Mouse (Mus musculus) stomach, postnatal 0 days (tissue): ENCODE measurements around the gene Fbxl21. TPM values are rescaled to one million over a fixed set of nuclear protein-coding genes. Genes with fewer than 3 reads are reported as not detected.
A peak's percentile ranks its signal among the peaks of the same experiment; 100 is the strongest.

ENCODE experiments used
- ATAC-seq: fragments of 200-750 bp; cut with Nextera tagmentation; 2 replicates; pipeline ENCODE4 v1.8.0; 2017; ENCODE audit not compliant: low FRiP score, low TSS enrichment
- DNase-seq: peaks from one replicate; pipeline ENCODE4 v3.0.0-alpha.2; 2016; ENCODE audit warnings: low spot score
- H3K27ac ChIP-seq: fragments of 300-500 bp; sonication (generic); replicated peaks from 2 replicates; pipeline ENCODE4 v1.5.1; 2014; ENCODE audit warnings: mild to moderate bottlenecking, control low read depth
- H3K27me3 ChIP-seq: fragments of 300-500 bp; sonication (generic); 2 replicates; pipeline ENCODE4 v1.6.1; 2014; ENCODE audit warnings: low read length; ENCODE audit not compliant: control insufficient read depth, insufficient read depth
- H3K36me3 ChIP-seq: fragments of 300-500 bp; sonication (generic); 2 replicates; pipeline ENCODE4 v1.6.1; 2014; ENCODE audit warnings: low read length, mixed read lengths; ENCODE audit not compliant: control insufficient read depth, insufficient read depth
- H3K4me1 ChIP-seq: fragments of 300-500 bp; sonication (generic); replicated peaks from 2 replicates; pipeline ENCODE4 v1.6.1; 2014; ENCODE audit warnings: antibody characterized with exemption; ENCODE audit not compliant: control insufficient read depth, insufficient read depth
- H3K4me2 ChIP-seq: fragments of 300-500 bp; sonication (generic); replicated peaks from 2 replicates; pipeline ENCODE4 v1.6.1; 2014; ENCODE audit warnings: low read depth, mild to moderate bottlenecking, control low read depth, moderate library complexity
- H3K4me3 ChIP-seq: fragments of 300-500 bp; sonication (generic); 2 replicates; pipeline ENCODE4 v1.5.1; 2014; ENCODE audit warnings: low read depth, low read length, control low read depth
- H3K9ac ChIP-seq: fragments of 300-500 bp; sonication (generic); 2 replicates; pipeline ENCODE4 v1.6.1; 2014; ENCODE audit warnings: mild to moderate bottlenecking, low read length, control low read depth, mixed read lengths
- H3K9me3 ChIP-seq: fragments of 300-500 bp; sonication (generic); 2 replicates; pipeline ENCODE4 v1.6.1; 2016; ENCODE audit warnings: low read length; ENCODE audit not compliant: control insufficient read depth
- CTCF ChIP-seq: IDR thresholded peaks from 2 replicates; pipeline ENCODE4 v1.5.1; 2016; ENCODE audit warnings: antibody characterized with exemption, low read depth, mild to moderate bottlenecking, moderate library complexity
- EP300 ChIP-seq: optimal IDR thresholded peaks from 2 replicates; pipeline ENCODE3; 2016; ENCODE audit warnings: antibody characterized with exemption
- WGBS: fragments of 180-500 bp; shearing (Covaris S2); extraction: QIAGEN DNeasy Blood & Tissue Kit; methylation state at CpG from one replicate; pipeline ENCODE4 v1.1.7; 2014; 5-methylcytosine and 5-hydroxymethylcytosine counted together
- polyA plus RNA-seq: library from polyadenylated mRNA; unstranded; fragments of >200 nt; fragmentation: Nextera tagmentation; extraction: Ambion mirVana; gene quantifications from 2 replicates; pipeline ENCODE4 v1.2.1, GENCODE M21; 2015

The Fbxl21 gene
- polyA plus RNA-seq, 1 experiment from 2014 or later: 1.2 TPM

DNA sequence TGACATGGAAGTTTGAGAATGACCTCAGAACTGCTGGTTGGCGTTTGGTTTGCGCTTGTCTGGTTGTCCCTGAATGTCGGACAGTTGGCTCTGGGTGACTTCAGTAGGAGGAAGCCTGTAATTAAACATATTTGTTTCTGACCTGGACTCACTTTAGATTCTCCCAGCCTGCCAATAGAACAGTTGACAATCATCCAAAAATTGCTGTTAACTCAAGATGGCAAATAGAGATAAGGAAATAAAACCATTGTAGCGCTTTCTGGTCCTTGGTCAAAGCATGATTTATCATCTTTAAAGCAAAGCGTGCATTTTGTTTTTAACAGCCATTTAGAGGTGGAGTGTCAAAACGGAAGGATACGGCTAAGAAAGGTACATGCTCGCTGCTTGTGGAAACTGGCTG, 49.4 kb downstream of the Fbxl21 start:
- DNase-seq (no peak), ATAC-seq (no peak)
- 46% methylated on average over 8 of the region's 8 CpGs for WGBS
- Histone ChIP-seq H3K4me3 (no peak overlapping the region), H3K9me3 (no peaks in the 10 kb centered on the region), H3K4me1 (no peaks in the 10 kb centered on the region), H3K27ac (no peak overlapping the region), H3K27me3 (no peaks in the 10 kb centered on the region), H3K4me2 (no peak overlapping the region), H3K36me3 (no peaks in the 10 kb centered on the region), H3K9ac (no peak overlapping the region)
- no peak for TF ChIP-seq EP300
- no peak for TF ChIP-seq CTCF

DNA sequence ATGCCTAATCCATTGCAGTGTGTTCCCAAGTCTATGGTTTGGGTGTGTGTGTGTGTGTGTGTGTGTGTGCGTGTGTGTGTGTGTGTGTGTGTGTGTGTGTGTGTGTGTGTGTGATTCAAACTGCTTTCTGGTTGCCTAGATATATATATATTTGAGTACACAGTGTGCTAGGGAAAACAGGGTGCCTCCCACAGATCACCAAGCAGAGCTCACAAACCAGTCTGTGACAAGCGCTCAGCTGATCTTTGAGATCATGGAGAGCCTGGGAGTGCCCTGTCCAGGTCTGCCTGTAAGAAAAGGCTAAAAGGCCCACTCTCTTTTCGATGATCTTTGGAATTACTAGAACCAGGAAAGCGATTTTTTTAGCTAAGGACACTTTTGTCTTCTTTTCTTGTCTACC, 52.8 kb downstream of the Fbxl21 start:
- Histone ChIP-seq H3K27ac (peak overlapping the region; percentile 90; the same call in 1 of the 2 replicates), H3K4me3 (no peak overlapping the region), H3K9ac (no peak overlapping the region), H3K4me2 (no peak overlapping the region), H3K36me3 (no peaks in the 10 kb centered on the region), H3K4me1 (no peaks in the 10 kb centered on the region), H3K9me3 (no peaks in the 10 kb centered on the region), H3K27me3 (no peaks in the 10 kb centered on the region)
- 78% methylated on average over 4 of the region's 4 CpGs for WGBS
- ATAC-seq (peak; percentile 40; the same call in 1 of the 2 replicates), DNase-seq (no peak)
- TF ChIP-seq CTCF: no peak
- no peak for TF ChIP-seq EP300

DNA sequence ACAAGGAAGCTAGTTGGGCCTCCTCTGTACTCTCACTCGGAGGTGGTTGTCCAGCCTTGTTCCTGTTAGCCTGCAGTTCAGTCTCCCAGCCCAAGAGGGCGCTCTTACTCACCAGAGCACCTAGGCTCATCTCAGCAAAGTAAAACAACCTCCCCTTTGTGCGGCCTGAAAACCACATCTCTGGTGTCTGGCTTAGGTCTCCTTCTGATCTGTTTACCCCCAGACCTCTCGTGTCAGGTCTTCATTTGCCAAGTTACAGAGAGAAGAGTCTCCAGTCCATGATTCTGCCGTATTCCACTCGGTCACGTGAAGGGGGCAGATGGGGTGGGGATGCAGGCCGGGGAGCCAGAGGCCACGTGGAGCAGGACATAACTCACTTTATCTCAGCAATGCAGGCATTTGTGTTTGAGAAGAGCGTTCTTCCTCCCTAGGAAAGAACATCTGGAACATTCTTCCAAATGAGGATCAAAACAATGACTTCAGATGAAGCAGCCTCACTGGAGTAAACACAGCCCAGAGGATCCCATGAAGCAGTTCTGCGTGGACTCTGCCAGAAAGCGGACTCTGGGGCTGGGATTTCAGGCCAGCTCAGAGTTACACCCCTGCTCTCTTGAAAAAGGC, 53.5 kb downstream of the Fbxl21 start:
- H3K9me3 ChIP-seq: no peaks in the 10 kb centered on the region
- no peaks in the 10 kb centered on the region for H3K27me3 ChIP-seq
- H3K4me3 ChIP-seq: no peak overlapping the region
- no peak overlapping the region for H3K4me2 ChIP-seq
- ATAC-seq (peak; percentile 79), DNase-seq (peak; percentile 77)
- H3K4me1 ChIP-seq: no peaks in the 10 kb centered on the region
- H3K9ac ChIP-seq: no peak overlapping the region
- WGBS: 26% methylated on average over 12 of the region's 12 CpGs
- no peaks in the 10 kb centered on the region for H3K36me3 ChIP-seq
- H3K27ac ChIP-seq: peak overlapping the region; percentile 90
- TF ChIP-seq EP300: peak; percentile 20
- peak; percentile 94 for TF ChIP-seq CTCF

DNA sequence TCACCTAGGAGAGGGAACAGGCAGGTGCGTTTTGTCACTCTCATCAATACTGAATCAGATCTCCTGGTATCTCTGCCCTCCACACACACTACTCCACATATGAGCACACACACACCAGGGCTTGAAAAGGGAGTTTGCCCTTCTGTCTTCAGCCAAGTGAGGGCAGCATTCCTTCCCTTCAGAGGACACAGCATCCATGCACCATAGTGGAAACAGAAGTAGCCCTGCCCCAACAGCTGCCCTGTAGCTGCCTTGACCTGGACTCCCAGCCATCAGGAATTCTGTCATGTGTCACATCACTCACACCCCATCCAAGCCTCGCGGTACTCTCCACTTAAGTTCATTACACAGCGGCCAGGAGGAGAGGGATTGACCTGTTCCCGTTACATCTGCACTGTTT, 55.8 kb downstream of the Fbxl21 start:
- Histone ChIP-seq H3K4me2 (no peak overlapping the region), H3K9me3 (no peaks in the 10 kb centered on the region), H3K36me3 (no peaks in the 10 kb centered on the region), H3K27me3 (no peaks in the 10 kb centered on the region), H3K4me3 (no peak overlapping the region), H3K9ac (no peak overlapping the region), H3K27ac (no peak overlapping the region), H3K4me1 (0 out of 2 replicates have a peak, but pooled peaks cover 3% of the 10 kb centered on the region)
- no peak for DNase-seq
- no peak for ATAC-seq
- 73% methylated on average over 5 of the region's 5 CpGs for WGBS
- TF ChIP-seq CTCF (peak; percentile 51), EP300 (no peak)

DNA sequence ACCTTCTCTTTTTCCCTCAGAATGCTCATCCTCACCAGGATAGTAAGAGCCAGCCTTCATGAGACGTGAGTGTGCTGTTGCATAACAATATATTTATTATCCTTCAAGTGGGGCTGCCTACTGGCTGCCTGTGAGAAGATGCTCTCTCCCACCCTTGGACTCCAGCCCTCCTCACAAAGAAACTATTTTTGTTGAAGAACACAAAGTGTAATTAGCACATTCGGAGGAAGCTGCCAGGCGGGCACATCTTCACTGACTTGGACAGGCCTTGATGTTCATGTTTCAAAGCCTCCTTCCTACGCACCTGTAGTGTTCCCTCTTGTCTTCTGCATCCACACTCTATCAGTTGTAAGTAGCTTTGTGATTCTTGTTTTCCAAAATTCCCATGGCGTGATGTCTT, 58.2 kb downstream of the Fbxl21 start:
- H3K27me3 ChIP-seq: no peaks in the 10 kb centered on the region
- no peak overlapping the region for H3K4me2 ChIP-seq
- no peak overlapping the region for H3K9ac ChIP-seq
- whole genome bisulfite sequencing: 77% methylated on average over 5 of the region's 5 CpGs
- H3K9me3 ChIP-seq: no peaks in the 10 kb centered on the region
- H3K27ac ChIP-seq: no peak overlapping the region
- DNase-seq: no peak
- TF ChIP-seq EP300 (no peak), CTCF (no peak)
- H3K4me1 ChIP-seq: 0 out of 2 replicates have a peak, but pooled peaks cover 3% of the 10 kb centered on the region
- ATAC-seq: no peak
- H3K4me3 ChIP-seq: no peak overlapping the region
- no peaks in the 10 kb centered on the region for H3K36me3 ChIP-seq

DNA sequence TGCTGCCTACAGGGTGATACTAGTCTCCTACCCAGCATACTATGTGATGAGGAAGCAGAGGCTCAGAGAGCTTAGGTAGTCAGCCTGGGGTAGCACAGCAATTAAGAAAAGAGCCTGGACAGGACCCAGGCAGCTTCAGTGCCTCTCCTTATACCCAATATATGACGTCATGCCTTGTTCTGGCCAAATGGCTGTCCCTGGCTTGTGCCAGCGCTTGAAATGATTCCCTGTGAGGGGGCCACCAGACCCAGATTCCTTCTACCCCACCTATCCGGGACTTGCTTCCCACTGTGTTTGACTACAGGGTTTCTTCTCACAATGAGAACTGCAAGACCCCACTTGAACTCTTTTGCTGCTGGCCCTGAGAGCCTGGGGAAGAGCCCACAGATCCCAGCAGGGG, 59.2 kb downstream of the Fbxl21 start:
- Histone ChIP-seq H3K4me3 (no peak overlapping the region), H3K4me1 (0 out of 2 replicates have a peak, but pooled peaks cover 3% of the 10 kb centered on the region), H3K27ac (peak overlapping the region; percentile 69), H3K4me2 (no peak overlapping the region), H3K27me3 (no peaks in the 10 kb centered on the region), H3K36me3 (no peaks in the 10 kb centered on the region), H3K9me3 (no peaks in the 10 kb centered on the region), H3K9ac (no peak overlapping the region)
- TF ChIP-seq EP300 (no peak), CTCF (no peak)
- no peak for DNase-seq
- peak; percentile 16 for ATAC-seq
- WGBS: 19% methylated on average over 3 of the region's 3 CpGs
